Mouse (Mus musculus): Measurements from ENCODE around the gene Ect2.

The Ect2 gene

GRCm38 (mm10) chr3:27155856-27156593, 2.3 kb upstream of the Ect2 start:
- DNase-seq: no peak

- DNase-seq: peak; percentile 67
Observed at GRCm38 (mm10) chr3:27155051-27155855, 1.6 kb upstream of the Ect2 start.

GRCm38 (mm10) chr3:27154280-27154679, 602 bp upstream of the Ect2 start:
- no peak for DNase-seq

GRCm38 (mm10) chr3:27153191-27153671, 447 bp downstream of the Ect2 start:
- DNase-seq: peak; percentile 49

GRCm38 (mm10) chr3:27145733-27146132, 7.9 kb downstream of the Ect2 start:
- no peak for DNase-seq

GRCm38 (mm10) chr3:27143570-27143969, 10.1 kb downstream of the Ect2 start:
- DNase-seq: no peak

- DNase-seq: no peak
Observed at GRCm38 (mm10) chr3:27140101-27140500, 13.6 kb downstream of the Ect2 start.

GRCm38 (mm10) chr3:27121864-27122450, 31.7 kb downstream of the Ect2 start:
- no peak for DNase-seq

- DNase-seq: no peak
Observed at GRCm38 (mm10) chr3:27120932-27121331, 32.7 kb downstream of the Ect2 start.

GRCm38 (mm10) chr3:27118227-27118626, 35.5 kb downstream of the Ect2 start:
- DNase-seq: no peak

- DNase-seq: peak; percentile 25
Observed at GRCm38 (mm10) chr3:27110860-27111259, 42.8 kb downstream of the Ect2 start.

- DNase-seq: no peak
Observed at GRCm38 (mm10) chr3:27109109-27109508, 44.6 kb downstream of the Ect2 start.

GRCm38 (mm10) chr3:27107142-27107541, 46.5 kb downstream of the Ect2 start:
- no peak for DNase-seq

GRCm38 (mm10) chr3:27102965-27103364, 50.7 kb downstream of the Ect2 start:
- DNase-seq: no peak

GRCm38 (mm10) chr3:27098633-27099032, 55.0 kb downstream of the Ect2 start:
- DNase-seq: no peak

GRCm38 (mm10) chr3:27086221-27086620, 67.5 kb downstream of the Ect2 start:
- DNase-seq: no peak

GRCm38 (mm10) chr3:27081229-27082060, 72.2 kb downstream of the Ect2 start:
- no peak for DNase-seq

- DNase-seq: no peak
Observed at GRCm38 (mm10) chr3:27080061-27080770, 73.5 kb downstream of the Ect2 start.

- no peak for DNase-seq
Observed at GRCm38 (mm10) chr3:27073884-27074283, 79.8 kb downstream of the Ect2 start.

GRCm38 (mm10) chr3:27071706-27072105, 82.0 kb downstream of the Ect2 start:
- DNase-seq: no peak

- DNase-seq: no peak
Observed at GRCm38 (mm10) chr3:27070340-27070739, 83.3 kb downstream of the Ect2 start.

GRCm38 (mm10) chr3:27067206-27067605, 86.5 kb downstream of the Ect2 start:
- peak; percentile 21 for DNase-seq
